Mouse (Mus musculus) urinary bladder, adult 2 months (tissue): ENCODE measurements at regions not wholly inside any gene's neighbourhood (a gene's known extent, or its start where the extent isn't known, plus 50 kb on each side); places are given as distances from the start of the nearest gene placed in this dataset.

ENCODE experiments used
- DNase-seq: peaks from one replicate; pipeline ENCODE4 v3.0.0; 2022; ENCODE audit warnings: low spot score

GRCm38 (mm10) chr5:111595438-111595837, 138.3 kb upstream of the Gm26897 start:
- DNase-seq: no peak

GRCm38 (mm10) chr5:111597733-111598132, 136.0 kb upstream of the Gm26897 start:
- DNase-seq: no peak

- no peak for DNase-seq
Observed at GRCm38 (mm10) chr5:111601711-111602521, 131.8 kb upstream of the Gm26897 start.

GRCm38 (mm10) chr5:111613687-111614086, 120.0 kb upstream of the Gm26897 start:
- DNase-seq: no peak

GRCm38 (mm10) chr5:111619974-111620373, 113.8 kb upstream of the Gm26897 start:
- no peak for DNase-seq

- DNase-seq: no peak
Observed at GRCm38 (mm10) chr5:111620626-111621025, 113.1 kb upstream of the Gm26897 start.

GRCm38 (mm10) chr5:111622481-111622880, 111.2 kb upstream of the Gm26897 start:
- DNase-seq: no peak

GRCm38 (mm10) chr5:111626273-111626798, 107.4 kb upstream of the Gm26897 start:
- DNase-seq: no peak

GRCm38 (mm10) chr5:111630313-111630844, 103.3 kb upstream of the Gm26897 start:
- DNase-seq: no peak

- DNase-seq: no peak
Observed at GRCm38 (mm10) chr5:111631572-111632161, 102.1 kb upstream of the Gm26897 start.

- no peak for DNase-seq
Observed at GRCm38 (mm10) chr5:111635092-111635491, 98.6 kb upstream of the Gm26897 start.

GRCm38 (mm10) chr5:111636969-111637368, 96.8 kb upstream of the Gm26897 start:
- DNase-seq: no peak

- DNase-seq: no peak
Observed at GRCm38 (mm10) chr5:111638306-111638705, 95.4 kb upstream of the Gm26897 start.

GRCm38 (mm10) chr5:111639476-111640287, 94.0 kb upstream of the Gm26897 start:
- DNase-seq: no peak

GRCm38 (mm10) chr5:111640976-111641375, 92.7 kb upstream of the Gm26897 start:
- no peak for DNase-seq

- DNase-seq: no peak
Observed at GRCm38 (mm10) chr5:111641685-111642084, 92.0 kb upstream of the Gm26897 start.

GRCm38 (mm10) chr5:111644142-111644541, 89.6 kb upstream of the Gm26897 start:
- DNase-seq: no peak

GRCm38 (mm10) chr5:111644788-111645187, 88.9 kb upstream of the Gm26897 start:
- no peak for DNase-seq

GRCm38 (mm10) chr5:111647686-111648200, 86.0 kb upstream of the Gm26897 start:
- DNase-seq: no peak

GRCm38 (mm10) chr5:111648481-111648880, 85.2 kb upstream of the Gm26897 start:
- DNase-seq: no peak

GRCm38 (mm10) chr5:111649012-111649411, 84.7 kb upstream of the Gm26897 start:
- DNase-seq: no peak

GRCm38 (mm10) chr5:111652472-111652871, 81.3 kb upstream of the Gm26897 start:
- no peak for DNase-seq
